Mouse (Mus musculus) embryo, embryonic 10.5 days (tissue): ENCODE data around the gene Nubp1.

Experiments used
- DNase-seq: peaks from one replicate; pipeline ENCODE4 v3.0.0-alpha.2; 2015; ENCODE audit warnings: low spot score

Gene Nubp1

GRCm38 (mm10) chr16:10417723-10418259, 6.0 kb downstream of the Nubp1 start:
- no peak for DNase-seq

- no peak for DNase-seq
These were observed 8.8 kb downstream of the Nubp1 start for GRCm38 (mm10) chr16:10420447-10421054.

GRCm38 (mm10) chr16:10431911-10432310, 20.2 kb downstream of the Nubp1 start:
- DNase-seq, result no peak

- no peak for DNase-seq
These were observed 20.6 kb downstream of the Nubp1 start for GRCm38 (mm10) chr16:10432387-10432786.

- DNase-seq, result no peak
These were observed 21.6 kb downstream of the Nubp1 start for GRCm38 (mm10) chr16:10433344-10433743.

- no peak for DNase-seq
These were observed 24.4 kb downstream of the Nubp1 start for GRCm38 (mm10) chr16:10436166-10436565.

GRCm38 (mm10) chr16:10438055-10438454, 26.3 kb downstream of the Nubp1 start:
- DNase-seq, result no peak

GRCm38 (mm10) chr16:10441328-10441727, 29.6 kb downstream of the Nubp1 start:
- DNase-seq, result no peak

- no peak for DNase-seq
These were observed 30.0 kb downstream of the Nubp1 start for GRCm38 (mm10) chr16:10441761-10442160.

GRCm38 (mm10) chr16:10443723-10444122, 32.0 kb downstream of the Nubp1 start:
- DNase-seq, result no peak

GRCm38 (mm10) chr16:10446573-10447263, 35.0 kb downstream of the Nubp1 start:
- DNase-seq, result peak; percentile 53

- DNase-seq, result peak; percentile 94
These were observed 35.5 kb downstream of the Nubp1 start, which contains the start of gene Tvp23a for GRCm38 (mm10) chr16:10447264-10447594. Gene Tvp23a (minus strand): TSS chr16:10447362.

- no peak for DNase-seq
These were observed 36.0 kb downstream of the Nubp1 start for GRCm38 (mm10) chr16:10447781-10448180.

- no peak for DNase-seq
These were observed 37.2 kb downstream of the Nubp1 start for GRCm38 (mm10) chr16:10448931-10449330.

GRCm38 (mm10) chr16:10451906-10452305, 40.2 kb downstream of the Nubp1 start:
- no peak for DNase-seq

GRCm38 (mm10) chr16:10452445-10452896, 40.7 kb downstream of the Nubp1 start:
- DNase-seq, result no peak

GRCm38 (mm10) chr16:10453872-10454582, 42.3 kb downstream of the Nubp1 start:
- no peak for DNase-seq

- peak; percentile 48 for DNase-seq
These were observed 42.8 kb downstream of the Nubp1 start for GRCm38 (mm10) chr16:10454583-10454974.

- DNase-seq, result no peak
These were observed 48.4 kb downstream of the Nubp1 start for GRCm38 (mm10) chr16:10460188-10460587.

GRCm38 (mm10) chr16:10461178-10461577, 49.4 kb downstream of the Nubp1 start:
- no peak for DNase-seq

GRCm38 (mm10) chr16:10465011-10465681, 53.4 kb downstream of the Nubp1 start:
- DNase-seq, result no peak

- DNase-seq, result no peak
These were observed 55.8 kb downstream of the Nubp1 start for GRCm38 (mm10) chr16:10467391-10468107.
